Mouse (Mus musculus): Measurements from ENCODE around the gene Sdr9c7.
"Not testable (repeated sequence)": the region's sequence is repeated elsewhere in the genome, so short reads cannot be mapped to it uniquely, and the experiment has no call there.

Sdr9c7 gene

GRCm38 (mm10) chr10:127907386-127907951 is 9.2 kb downstream of the Sdr9c7 start:
- DNase-seq, result no peak

GRCm38 (mm10) chr10:127915578-127915977 is 17.3 kb downstream of the Sdr9c7 start:
- DNase-seq, result no peak

DNA sequence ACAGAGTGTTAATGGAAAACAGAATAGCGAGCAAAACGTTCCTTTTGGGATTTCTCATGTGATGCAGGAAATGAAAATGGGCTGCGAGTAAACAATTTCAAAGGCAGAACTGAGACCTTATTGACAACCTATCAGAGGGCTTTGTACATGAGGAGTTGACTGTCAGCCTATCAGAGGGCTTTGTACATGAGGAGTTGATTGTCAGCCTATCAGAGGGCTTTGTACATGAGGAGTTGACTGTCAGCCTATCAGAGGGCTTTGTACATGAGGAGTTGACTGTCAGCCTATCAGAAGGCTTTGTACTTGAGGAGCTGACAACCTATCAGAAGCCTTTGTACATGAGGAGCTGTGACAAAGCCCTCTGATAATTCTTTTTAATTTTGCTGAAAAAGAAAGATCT is 18.9 kb downstream of the Sdr9c7 start:
- not testable (repeated sequence) for DNase-seq

- no peak for DNase-seq
Observed at GRCm38 (mm10) chr10:127917651-127918050, 19.3 kb downstream of the Sdr9c7 start.

DNA sequence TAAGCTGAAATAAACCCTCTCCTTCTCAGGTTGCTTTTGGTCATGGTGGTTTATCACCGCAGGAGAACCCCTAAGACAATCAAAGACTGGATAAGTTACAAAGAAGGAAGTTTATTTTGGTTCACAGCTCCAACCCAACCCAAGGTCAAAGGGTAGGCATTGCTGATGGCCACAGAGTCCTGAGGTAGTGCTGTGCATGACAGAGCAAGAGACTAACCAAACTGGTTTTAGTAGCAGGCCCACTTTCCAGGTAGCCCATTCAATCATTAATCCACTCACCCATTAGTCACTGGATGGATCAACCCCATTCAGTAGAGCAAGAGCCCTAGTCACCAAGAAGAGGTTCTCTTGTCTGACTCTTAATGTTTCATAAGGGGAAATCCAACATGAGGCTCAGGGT is 23.9 kb downstream of the Sdr9c7 start:
- no peak for DNase-seq

DNA sequence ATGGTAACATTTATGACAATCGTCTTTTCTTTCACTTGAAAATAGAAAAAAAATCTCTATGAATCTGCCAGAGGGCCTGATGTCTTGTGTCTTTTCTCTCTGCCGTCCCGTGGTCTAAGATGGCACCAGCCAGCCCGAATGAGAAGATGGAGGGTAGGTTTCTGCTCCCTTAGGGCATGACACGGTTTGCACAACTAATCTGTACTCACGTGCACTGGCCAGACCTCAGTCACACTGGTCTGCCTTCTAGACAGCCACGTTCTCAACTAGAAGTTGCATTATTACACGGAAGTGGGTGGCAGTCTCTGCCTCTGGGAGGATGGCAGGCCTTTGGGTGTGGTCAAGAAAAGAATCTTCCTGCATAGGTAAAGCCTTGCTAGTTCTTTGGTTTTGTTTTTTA is 24.7 kb downstream of the Sdr9c7 start:
- DNase-seq, result no peak

DNA sequence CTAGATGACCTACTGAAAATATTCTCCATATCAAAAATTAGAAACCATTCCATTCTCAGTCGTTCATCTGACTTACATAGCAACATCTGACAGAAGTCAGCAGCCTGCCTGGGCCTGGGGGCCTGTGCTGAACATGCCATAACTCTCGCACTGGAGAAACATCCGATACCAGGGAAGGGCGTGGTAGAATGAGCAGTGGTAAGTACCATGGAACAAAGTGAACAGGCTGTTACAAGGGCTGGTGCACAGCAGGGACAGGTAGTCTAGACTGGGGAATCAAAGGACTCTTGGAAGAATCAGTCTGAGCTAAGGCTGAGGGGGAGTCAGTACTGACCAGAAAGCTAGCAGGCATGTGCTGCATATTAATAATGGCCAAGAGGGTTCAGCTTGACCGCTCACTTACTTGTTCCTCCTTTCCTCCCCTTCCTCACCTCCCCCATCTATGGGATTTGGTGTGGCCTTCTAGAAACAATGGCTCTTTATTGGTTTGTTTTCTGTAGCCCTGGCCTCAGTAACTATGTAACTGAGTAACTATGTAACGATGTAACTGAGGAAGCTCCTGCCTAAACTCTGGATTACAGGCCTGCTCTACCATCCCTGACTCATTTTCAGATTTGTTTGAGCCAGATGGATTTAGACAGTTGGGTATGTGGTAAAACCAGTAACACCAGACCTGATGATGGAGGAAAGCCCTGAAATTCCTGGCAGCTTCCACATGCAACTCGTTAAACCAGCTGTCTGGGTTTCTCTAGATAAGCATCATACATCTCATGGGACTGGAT is 26.5 kb downstream of the Sdr9c7 start:
- DNase-seq, result no peak

- no peak for DNase-seq
Observed at GRCm38 (mm10) chr10:127927737-127928136, 29.4 kb downstream of the Sdr9c7 start.

GRCm38 (mm10) chr10:127932290-127932926 is 34.1 kb downstream of the Sdr9c7 start:
- DNase-seq, result no peak

GRCm38 (mm10) chr10:127936271-127936670 is 38.0 kb downstream of the Sdr9c7 start:
- no peak for DNase-seq

DNA sequence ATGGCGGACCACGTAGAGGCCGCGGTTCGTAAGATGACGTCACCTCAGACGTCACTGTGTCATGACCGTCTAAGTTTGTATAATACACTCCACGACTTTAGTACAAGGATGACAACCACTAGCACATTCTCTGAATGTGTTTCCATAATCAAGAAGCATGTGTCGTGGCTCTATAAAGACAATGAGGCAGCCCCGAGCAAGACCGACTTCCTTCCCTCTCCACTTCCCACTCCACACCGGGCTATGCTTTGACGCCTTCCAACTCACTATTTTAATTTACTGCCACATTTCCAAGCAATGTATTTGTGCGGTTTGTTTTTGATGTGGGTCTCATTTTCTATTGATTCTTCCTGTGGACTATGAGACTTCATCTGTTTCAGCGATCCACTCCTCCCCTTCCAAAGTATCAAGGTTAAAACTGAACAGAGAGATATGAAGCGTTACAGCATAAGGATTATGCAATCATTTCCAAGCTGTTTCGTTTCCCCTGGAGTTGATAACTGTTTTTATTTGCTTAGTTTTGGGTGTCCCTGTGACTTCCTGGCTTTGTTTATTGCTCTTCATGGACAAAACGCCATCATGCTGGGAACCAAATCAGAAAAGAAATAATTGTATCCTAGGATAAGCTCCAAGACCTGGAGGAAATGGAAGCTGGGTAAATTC is 38.6 kb downstream of the Sdr9c7 start:
- DNase-seq, result no peak

- peak; percentile 33 for DNase-seq
Observed at GRCm38 (mm10) chr10:127937428-127938010, 39.2 kb downstream of the Sdr9c7 start.

- DNase-seq, result not testable (repeated sequence)
Observed at GRCm38 (mm10) chr10:127939667-127940066, 41.3 kb downstream of the Sdr9c7 start.

GRCm38 (mm10) chr10:127945432-127946064 is 47.2 kb downstream of the Sdr9c7 start:
- DNase-seq, result peak; percentile 53

DNA sequence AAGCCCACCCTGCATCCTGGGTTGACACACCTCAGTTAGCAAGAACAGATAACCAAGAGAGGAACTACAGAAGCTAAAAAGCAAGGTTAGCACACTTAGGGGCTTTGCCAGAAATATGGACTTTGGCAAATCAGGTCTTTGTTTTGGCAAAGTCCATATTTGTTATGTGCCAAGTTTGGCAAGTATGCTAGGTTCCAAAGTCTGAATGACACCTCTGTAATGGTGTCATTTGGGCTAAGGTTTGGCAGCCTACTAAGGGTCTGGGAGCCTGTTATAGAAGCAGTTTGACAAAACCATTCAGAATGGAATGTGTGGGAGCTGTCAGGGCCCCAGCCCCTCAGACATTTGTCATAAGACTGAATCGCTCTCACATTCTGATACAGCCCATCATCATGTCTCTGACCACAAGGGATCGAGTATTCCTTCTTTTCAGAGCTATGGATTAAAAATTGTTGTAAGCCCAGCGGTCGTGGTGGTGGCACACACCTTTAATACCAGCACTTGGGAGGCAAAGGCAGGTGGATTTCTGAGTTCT is 51.3 kb downstream of the Sdr9c7 start:
- no peak for DNase-seq

DNA sequence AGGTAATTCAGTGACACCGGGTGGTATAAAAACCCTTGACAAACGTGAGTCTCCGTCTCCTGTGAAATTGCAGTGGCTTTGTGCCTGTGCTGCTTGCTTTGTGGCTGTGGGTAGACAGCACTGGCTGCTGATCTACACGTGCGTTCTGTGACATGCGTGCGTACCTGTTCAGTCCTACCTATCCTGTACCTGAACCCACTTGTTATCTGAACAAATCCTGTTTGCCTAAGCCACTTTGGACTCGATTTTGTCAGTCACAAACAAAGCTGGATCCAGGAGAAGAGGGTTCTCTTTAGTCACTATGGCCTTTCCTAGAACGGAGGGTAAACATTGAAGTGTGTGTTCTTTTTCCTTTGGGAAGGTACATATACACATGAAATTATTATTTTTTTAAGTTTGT is 53.1 kb downstream of the Sdr9c7 start:
- DNase-seq, result no peak

- DNase-seq, result no peak
Observed at GRCm38 (mm10) chr10:127951821-127952220, 53.5 kb downstream of the Sdr9c7 start.

GRCm38 (mm10) chr10:127955034-127955433 is 56.7 kb downstream of the Sdr9c7 start:
- no peak for DNase-seq

GRCm38 (mm10) chr10:127956168-127956816 is 58.0 kb downstream of the Sdr9c7 start:
- DNase-seq, result peak; percentile 72

DNA sequence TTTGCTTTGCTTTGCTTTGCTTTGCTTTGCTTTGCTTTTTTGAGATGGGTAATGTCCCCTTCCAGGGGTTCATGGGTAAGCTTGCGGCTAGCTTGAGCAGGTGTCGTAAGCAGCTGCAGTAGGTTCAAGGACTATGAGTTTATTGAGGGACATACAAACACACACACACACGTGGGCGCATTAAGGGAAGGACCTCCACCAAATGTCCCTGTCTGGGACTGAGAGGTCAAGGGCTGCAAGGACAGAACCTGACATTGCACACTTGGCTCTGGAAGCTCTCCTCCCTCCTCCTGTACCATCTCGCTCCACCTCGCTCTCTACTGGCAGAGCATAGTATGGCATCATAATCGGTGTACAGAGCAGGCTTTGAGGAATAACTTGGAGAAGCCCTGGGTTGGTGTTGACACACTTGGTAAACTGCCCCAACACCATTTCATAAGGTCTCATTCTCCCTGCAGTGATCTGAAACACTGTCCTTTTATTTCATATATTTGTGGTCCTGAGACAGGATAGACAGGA is 60.9 kb downstream of the Sdr9c7 start:
- no peak for DNase-seq

All from thymus, postnatal 14 days (tissue).